Mouse (Mus musculus) MEL-GATA-1-ER (cell line): ENCODE results near the gene Rgs6.

Source experiments
- DNase-seq: peaks from one replicate; pipeline ENCODE4 v3.0.0-alpha.2; 2012; ENCODE audit warnings: low read depth; ENCODE audit errors: extremely low read depth

Gene Rgs6

DNA sequence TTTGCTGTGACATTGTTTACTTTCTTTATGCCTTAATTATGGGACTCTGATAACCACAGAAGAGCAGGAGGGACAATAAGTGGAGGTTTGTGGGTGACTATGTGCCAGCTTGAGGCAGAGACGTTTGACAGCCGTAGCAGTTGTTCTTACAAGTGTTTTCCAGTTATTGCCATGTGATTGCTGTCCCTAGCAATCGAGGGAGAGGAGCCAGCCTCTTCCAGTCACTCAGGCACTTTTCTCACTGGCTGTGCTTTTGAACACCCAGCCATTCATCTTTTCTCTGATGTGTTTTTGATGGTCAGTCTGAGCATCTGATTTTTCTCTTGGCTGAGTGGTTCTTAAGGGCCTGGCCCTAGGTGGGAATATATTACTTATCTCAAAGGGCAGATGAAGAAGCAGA is 166.4 kb downstream of the Rgs6 start:
- DNase-seq = no peak

DNA sequence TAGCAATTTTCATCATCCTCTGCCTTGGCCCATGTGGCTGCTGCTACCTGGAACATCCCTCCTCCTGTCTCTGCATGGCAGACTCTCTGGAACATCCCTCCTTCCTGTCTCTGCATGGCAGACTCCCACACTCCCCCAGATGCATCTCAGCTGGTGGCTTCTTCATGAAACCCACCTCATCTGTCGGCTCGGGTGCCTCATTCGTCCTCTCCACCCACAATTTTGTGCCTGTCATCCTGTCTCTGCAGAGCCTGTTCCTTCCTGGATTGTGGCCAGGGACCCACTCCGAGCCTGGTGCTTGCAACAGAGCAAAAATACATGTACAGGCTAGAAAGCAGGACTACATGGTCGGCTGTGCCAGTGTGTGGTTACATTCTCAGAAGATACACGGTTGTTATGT is 168.7 kb downstream of the Rgs6 start:
- no peak for DNase-seq

DNA sequence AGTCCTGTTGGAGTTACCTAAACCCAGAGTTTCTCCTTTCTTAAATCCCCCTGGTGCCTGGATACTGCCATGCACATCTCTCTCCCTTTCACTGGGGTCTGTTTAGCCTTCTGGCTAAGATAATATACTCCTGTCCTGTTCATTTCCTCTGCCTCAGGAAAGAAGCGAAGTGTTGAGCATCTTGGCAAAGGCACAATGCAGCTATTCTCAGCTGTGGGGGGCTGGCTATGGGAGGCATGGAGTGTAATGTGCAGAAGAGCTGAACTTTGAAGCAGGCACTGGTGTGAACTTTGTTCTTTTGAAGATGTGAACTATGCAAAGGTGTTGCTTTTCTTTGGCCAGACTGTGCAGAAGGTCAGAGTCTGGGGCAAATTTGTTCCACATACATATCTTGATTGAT is 169.3 kb downstream of the Rgs6 start:
- DNase-seq = no peak

DNA sequence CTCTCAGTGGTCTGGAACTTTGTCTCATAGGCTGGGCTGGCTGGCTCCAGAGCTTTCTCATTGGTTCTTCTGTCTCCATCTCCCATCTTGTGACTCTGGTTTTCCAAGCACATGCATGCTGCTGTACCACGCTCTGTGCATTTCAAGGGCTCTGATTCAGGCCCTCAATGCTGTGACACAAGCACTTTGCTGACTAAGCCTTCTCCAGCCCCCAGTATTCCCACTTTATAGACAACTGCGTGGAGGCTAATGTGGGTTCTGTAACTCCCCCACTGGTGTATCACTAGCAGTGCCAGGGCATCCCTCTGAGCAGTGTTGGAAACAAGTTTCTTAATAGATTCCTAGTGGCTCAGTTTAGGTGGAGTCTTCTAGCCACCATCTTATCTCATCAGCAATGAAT is 174.0 kb downstream of the Rgs6 start:
- DNase-seq = no peak

DNA sequence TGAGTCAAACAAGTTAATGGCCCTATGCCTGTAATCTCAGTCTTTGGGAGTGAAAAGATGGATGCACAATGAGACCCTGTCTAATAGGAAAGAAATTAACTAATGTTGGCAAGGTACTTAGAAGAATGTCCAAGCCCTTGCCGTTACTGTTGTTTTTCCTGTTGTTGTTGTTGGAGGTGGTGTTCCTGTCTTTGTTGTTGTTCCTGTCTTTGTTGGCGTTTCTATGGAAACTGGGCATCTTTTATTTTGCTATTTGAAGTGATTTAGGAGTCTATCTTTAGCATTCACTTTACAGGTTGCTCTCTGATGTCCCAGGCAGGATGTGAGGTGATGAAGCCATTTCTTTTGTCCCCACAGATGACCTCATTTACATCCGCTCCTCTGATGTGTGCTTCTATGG is 180.6 kb downstream of the Rgs6 start:
- no peak for DNase-seq

DNA sequence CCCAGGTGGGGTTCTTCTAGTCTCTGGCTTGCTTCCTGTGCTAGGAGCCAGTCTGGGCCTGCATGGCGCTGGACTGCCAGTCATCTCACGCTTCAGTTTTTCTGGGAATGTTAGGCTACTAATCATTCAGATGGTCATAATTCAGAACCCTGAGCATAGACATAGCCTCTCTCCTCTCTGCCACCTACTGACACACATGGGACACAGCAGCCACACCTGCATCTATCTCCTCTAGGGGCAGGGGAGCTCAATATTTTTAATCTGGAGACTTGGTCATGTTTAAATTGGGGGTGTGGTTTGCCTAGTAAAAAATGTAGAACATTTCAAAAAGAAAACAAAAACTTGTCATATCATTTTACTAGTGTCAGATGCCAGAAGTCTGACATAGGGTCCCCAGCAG is 184.1 kb downstream of the Rgs6 start:
- DNase-seq = no peak

DNA sequence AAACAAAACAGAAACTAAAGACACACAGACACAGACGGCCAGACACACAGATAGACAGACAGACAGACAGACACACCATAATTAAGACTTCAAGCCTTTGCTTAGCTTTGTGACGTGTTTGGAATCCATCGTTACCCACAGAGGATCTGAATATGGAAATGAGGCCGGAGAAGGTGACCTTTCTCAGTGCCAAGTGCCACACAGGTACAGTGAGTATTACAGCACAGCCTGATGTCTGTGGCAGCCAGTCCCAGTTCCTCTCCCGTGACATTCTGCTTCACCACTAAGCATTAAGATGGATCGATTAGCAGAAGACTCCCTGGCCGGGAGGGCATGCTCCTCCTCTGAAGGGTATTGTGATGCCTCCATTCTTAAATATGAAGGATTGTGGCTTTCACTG is 186.5 kb downstream of the Rgs6 start:
- DNase-seq = no peak

DNA sequence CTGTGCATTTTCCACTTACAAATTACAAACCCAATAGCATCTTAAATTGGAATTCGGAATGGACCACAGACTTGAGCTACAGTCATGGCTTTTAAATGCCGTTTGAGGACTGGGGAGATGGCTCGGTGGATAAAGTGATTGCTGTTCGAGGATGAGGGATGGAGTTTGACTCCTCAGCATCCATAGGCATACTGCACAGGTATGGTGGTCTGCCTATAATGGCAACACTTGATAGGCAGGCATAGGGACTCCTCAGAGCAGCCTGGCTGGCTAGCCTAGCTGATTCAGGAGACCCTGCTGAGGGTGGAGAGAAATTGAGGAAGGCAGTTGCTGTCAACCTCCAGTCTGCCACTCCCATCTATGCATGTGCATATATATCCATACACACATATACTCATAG is 188.6 kb downstream of the Rgs6 start:
- no peak for DNase-seq

DNA sequence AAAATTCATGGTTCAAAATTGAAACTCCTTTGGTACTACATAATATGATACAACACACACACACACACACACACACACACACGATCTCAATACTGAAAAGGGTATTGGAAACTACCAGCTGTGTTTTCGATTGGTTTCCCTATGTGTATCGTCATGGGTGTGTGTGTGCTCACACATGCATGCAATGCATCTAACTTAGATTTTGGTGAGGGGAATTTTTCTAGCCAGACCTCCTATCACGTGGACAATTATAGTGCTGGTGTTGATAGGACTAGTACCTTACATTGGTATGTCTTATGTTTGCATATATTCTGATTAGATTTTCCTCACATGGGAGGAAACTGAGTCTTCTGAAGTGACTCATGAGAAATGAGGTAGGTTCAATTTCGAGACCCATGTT is 192.8 kb downstream of the Rgs6 start:
- DNase-seq = no peak

DNA sequence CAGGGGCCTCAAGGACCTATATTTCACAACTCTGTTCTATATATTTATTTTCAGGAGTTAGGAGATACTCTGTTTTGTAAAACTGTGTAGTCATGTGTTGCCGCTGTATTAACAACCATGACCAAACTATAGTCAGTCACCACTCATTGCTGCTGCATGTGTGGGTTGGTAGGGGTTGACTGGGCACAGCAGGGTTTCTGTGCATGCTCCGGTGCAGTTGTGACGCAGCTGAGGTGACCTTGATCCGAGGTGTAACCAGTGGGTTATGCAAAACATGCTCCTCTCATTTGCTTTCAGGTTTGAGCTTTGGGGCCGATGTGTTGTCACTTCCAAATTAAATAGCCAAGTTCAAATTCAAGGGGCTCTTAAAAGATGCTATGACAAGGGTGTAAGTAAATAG is 193.3 kb downstream of the Rgs6 start:
- DNase-seq = no peak

DNA sequence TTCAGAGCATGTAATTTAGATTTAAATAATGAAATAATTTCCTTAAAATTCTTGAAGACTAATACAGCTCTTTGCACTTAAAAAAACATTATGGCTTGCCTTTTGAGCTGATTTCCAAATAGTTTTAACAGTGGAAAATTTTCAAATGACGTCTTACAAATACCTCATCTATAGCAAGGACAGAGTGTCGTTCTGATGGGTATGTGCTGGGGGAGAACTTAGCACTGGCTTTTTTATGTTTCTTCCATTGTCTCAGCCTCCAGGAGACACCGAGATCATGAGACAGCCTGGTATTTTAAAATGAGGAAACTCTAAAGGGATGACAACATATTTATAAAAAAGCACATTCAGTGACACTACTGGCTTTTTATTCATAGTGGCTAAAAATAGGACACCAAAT is 204.0 kb downstream of the Rgs6 start:
- DNase-seq = no peak

DNA sequence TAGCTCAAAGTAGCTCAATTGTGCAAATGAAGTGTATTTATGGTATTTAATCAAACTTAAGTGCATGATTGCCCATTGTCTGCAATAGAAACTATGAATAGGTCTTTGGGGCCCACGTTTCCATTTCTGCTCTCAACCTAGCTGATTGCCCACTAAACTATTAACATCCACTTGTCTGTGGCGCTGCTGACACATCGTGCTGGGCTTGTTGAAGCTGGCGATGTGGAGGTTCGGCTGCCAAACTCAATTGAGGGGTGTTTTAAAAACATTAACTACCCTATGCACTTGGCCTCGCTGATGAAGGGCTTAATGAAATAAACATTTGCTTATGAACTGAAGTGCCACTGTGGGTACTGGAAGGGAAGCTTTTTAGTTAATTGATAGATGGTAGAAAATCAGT is 211.8 kb downstream of the Rgs6 start:
- no peak for DNase-seq

DNA sequence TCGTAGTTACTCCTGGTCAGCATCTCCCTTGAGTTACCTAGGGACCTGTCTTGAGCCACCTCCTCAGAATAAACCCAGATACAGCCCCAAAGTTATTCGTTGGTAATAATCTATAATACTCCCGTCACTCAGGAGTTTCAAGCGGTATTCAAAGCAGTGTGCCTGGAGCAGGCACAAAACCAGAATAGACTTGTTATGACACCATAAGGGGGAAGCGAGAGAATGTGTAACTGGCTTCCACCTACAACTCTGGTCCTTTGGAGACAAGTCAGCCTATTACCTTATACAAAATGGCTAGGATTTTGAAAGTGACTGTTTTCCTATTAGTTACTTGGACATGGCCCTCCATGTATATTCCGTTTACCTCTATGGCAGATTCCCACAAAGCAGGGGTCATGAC is 213.6 kb downstream of the Rgs6 start:
- DNase-seq = no peak

DNA sequence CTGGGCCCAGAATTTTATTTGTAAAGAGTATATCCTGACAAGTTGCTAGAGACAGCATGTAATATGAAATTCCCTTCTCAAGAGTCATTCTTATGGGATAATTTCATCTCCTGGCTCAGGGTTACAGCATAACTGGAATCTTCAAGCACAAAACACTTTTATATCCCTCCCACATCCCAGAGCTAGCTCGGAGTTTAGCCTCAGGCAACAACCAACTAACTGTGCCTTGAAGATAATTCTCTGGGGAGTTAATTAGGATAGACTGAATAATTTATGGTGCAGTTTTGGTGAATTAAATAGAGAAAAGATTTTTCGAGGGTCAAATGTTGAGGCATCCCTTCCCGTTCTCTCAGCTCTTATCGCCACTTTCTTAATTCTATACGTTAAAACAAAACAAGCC is 214.6 kb downstream of the Rgs6 start:
- no peak for DNase-seq

DNA sequence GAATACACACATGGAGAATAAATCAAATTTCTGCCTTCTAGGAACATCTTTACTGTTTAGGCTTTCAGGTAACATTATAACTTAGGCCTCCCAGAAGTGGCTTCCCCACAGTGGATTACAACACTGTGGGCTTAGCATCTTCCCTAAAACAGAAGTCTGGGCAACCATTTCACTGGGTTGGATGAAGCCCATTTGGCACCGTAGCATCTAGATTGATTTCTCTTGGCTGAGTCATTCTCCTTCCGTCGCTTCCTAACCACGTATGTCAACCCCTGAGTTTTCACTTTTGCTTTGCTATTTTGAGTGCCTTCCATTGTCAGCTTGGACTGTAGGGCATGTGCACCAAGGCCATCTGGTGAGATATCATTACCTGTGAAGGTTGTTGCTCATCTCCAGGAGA is 217.1 kb downstream of the Rgs6 start:
- no peak for DNase-seq

DNA sequence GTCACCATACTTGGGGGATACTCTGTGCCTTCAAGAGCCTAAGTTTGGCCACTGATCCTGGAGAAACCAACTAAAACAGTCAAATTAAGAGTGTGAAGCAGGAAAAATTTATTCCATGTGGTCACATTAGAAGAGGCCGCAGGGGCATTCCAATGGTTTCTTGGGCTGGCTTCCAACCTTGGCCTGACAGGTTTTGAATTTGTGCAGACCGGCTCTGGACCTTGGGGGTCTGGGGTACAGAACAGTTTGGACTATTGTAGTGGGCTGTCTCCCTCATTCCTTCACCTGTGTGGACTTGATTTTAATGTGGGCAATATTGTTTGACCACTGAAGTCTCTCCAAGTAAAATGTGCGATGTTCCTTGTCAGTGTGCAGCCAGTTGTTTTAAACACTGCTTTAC is 222.5 kb downstream of the Rgs6 start:
- DNase-seq = no peak

DNA sequence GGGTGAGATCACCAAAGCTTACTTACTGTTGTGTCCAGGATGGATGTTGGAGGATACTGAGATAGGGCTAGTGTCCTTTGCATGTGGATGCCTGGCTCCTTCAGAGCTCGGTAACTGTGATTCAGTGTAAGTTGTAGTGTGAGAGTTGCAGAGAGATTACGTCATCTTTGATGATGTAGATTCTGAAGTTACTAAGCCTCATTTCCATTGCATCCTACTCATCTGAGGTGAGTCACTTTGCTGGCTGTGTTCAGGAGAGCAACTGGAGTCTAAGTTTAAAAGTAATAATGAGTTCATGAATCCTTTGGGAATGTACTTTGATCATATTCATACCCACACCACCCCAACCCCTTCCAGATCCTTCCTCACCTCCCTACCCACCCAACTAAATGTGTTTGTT is 227.9 kb downstream of the Rgs6 start:
- no peak for DNase-seq

DNA sequence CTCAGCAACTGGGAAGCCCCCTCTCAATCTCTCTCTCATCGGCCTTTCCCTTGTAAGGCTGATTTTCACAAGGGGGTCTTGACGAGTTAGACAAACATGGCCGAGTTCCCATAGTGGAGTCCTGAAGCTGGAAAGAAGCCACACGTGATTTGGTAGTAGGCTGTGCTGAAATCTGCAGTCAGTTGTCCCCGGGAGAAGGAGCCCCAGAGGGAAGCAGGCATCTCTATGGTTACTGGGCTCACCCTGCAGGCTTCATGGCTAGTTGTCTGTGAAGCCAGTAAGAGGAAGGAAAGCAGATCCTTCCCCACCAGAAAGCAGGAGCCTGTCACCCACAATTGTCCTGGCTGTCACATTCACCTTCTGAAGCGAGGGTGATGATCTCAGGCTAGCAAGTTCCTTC is 231.2 kb downstream of the Rgs6 start:
- no peak for DNase-seq

DNA sequence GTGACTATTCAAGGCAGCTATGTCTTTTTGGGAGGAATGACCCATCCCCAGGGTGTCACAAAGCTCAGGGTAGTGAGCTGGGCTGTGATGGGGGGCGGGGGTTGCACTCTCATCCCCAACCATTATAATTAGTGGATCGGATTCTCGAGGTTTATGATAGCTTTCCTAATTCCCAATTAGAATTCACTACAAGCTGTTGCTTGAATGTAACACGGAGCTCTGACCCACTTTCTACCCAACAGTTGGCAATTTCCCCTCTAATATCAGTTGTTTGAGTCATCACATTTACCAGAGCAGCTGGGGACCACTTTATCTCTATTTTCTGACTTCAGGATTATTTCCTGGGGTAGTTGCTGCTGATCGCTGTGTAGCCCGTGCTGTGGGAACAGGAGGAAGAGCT is 231.9 kb downstream of the Rgs6 start:
- DNase-seq = no peak

DNA sequence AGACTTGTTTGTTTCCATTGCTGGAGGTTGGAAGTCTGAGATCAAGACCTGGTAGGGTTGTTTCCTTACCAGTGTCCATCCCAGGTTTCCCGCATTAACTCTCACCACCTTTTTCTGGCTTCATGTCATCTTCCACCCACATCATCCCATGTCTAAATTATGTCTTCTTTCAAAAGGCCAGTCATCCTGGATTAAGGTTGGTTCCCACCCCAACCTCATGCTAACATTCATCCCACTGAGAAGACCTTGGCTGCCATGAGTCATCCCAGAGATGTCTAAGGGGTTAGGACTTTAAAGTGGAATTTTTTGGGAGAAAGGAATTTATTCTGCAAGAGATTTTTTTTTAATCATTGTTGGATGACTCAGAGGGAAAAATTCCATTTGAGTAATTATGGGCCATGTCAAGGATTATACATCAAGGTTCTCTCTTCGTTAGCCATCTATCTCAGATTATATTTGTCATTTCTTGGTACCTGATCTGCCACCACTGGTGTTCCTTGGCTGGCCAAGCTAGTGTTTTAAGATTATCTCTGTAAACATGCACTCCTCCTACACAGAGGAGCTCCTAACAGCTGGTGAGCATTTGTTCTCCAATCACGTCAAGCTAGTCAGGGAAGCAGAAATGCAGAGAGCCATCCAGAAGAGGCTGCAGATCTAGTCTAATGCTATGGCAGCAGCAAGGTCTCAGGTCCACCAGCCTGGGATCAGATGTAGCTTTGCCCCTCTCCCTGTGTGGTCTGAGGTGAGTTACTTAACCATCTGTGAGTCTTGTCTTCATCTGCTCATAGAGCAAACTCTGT is 234.9 kb downstream of the Rgs6 start:
- DNase-seq = no peak

DNA sequence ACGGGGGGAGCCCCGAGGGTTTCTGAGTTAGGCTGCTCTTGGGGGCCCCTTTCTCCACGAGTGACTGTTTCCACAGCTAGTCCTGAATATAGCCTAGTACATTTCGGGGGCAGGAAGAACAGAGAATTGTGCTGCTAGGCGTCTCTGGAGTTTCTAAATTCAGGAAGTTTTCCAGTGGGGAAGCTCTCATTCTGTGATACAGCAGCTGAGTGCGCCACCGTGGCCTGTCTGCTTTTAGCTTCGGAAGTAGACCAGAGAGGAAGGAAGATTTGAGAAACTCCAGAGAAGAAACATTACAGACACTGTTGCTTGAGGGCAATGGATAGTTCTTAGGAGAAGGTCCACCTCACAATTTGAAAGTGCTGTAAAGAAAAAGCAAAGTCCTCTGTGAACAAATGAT is 242.2 kb downstream of the Rgs6 start:
- no peak for DNase-seq

DNA sequence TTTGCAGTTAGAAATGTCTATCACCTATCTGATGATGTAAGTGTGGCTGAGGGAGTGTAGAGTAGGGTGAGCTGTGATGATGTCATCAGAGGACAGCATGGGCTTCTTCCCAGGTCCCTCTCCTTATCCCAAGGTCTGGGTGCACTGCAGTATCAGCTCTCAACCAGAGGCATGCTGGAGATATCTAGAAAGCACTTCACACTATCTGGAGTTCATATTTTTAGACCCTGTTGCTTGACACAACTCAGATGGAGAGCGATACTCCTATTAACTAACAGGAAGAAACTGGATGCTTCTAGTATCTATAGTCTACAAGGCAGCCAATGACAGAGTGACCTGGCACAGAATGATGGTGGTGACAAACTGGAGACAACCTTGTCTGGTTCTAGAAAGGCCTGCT is 250.5 kb downstream of the Rgs6 start:
- DNase-seq = no peak

DNA sequence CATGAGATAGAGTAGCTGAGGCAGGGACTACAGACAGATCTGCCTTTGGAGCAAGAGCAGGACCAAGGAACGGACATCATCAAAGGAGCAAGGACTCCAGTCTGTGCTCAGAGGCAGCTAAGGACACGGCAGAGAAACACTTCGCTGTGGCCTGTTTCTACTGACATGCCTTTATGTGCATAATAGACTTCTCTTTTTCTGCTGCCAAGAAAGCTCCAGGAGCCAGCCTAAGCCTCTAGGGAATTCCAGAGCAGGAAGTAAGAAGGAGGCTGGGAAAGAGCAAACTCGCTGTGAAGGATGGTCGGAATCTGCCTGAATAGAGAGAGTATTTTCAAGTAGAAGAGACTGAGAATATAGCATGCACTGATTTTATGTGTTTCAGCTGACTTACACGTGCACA is 253.5 kb downstream of the Rgs6 start:
- no peak for DNase-seq

DNA sequence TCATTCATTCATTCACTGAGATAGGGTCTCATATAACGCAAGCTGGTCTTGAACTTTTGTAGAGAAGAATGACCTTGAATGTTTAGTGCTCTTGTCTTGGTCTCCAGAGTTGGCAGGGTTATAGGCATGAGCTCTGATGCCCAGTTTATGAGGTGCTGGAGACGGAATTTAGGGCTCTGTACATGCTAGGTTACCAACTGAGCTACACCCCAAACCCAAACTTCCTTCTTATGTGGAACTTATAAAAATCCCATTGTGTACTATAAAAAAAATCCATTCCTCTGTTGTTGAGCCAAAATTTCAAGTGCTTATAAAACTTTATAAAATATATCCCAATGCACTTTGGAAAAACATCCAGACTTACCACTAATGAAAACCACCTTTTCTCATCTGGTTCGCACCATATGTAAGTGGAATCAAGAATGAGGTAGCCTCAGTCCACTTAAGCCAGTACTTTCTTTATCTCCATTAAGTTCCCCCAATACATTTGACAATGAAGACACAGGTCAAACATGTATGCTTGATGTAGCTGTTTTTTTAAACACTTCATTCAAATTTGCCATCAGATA is 260.3 kb downstream of the Rgs6 start:
- DNase-seq = no peak
